Mouse (Mus musculus): ENCODE measurements around the gene Tmem43. TPM values are rescaled to one million over a fixed set of nuclear protein-coding genes. Genes with fewer than 3 reads are reported as not detected.
A peak's percentile ranks its signal among the peaks of the same experiment; 100 is the strongest.

Tmem43 gene
- total and polyA plus RNA-seq, 3 experiments, result 22.3 to 23.7 TPM; not detected in 1

GRCm38 (mm10) chr6:91509326-91509725, 35.8 kb downstream of the Tmem43 start:
- TF ChIP-seq SMC3 (IDR thresholded peaks at IDR 0.05; ENCODE audit: low read depth, low read length), result peak; percentile 65
- peak; percentile 80 to 95 (median 87) for TF ChIP-seq CTCF (IDR thresholded peaks at IDR 0.05 in 2 of 3, conservative IDR thresholded peaks at IDR 0.05 in 1 of 3; ENCODE audit: control insufficient read depth in 1 of 3, insufficient read depth in 1 of 3, low read depth in 2 of 3, low read length in 3 of 3, poor library complexity in 1 of 3, severe bottlenecking in 1 of 3)
- TF ChIP-seq RAD21 (IDR thresholded peaks at IDR 0.05; ENCODE audit: low read depth, low read length), result peak; percentile 72
- TF ChIP-seq USF1 (IDR thresholded peaks at IDR 0.05; ENCODE audit: low read depth, low read length), result no peak
- TF ChIP-seq HCFC1 (IDR thresholded peaks at IDR 0.05; ENCODE audit: low read depth, low read length), result no peak
- TF ChIP-seq MAFK (IDR thresholded peaks at IDR 0.05; ENCODE audit: borderline replicate concordance, low read depth, low read length), result no peak
- TF ChIP-seq ZC3H11A (IDR thresholded peaks at IDR 0.05; ENCODE audit: low read depth, low read length), result peak; percentile 43
- Histone ChIP-seq H3K4me1 (ENCODE audit: control insufficient read depth in 1 of 2, insufficient read depth in 2 of 2, low read length in 2 of 2) (peaks cover 17 to 18% of the 10 kb centered on the region in 2 experiments), H3K9me3 (replicated peaks; ENCODE audit: insufficient read depth, low read length) (no peaks in the 10 kb centered on the region), H3K4me3 (ENCODE audit: control insufficient read depth in 1 of 2, insufficient read depth in 1 of 2, low read depth in 2 of 2, low read length in 2 of 2) (no peak overlapping the region), H3K79me2 (ENCODE audit: control insufficient read depth, insufficient read depth, low read length, poor library complexity) (no peaks in the 10 kb centered on the region), H3K9ac (ENCODE audit: control insufficient read depth, low read depth, low read length, poor library complexity, severe bottlenecking) (no peak overlapping the region), H3K27me3 (ENCODE audit: control insufficient read depth in 1 of 2, insufficient read depth in 2 of 2, low read length in 2 of 2) (no peaks in the 10 kb centered on the region), H3K36me3 (ENCODE audit: control insufficient read depth in 1 of 2, insufficient read depth in 2 of 2, low read length in 2 of 2) (peaks cover 3 to 24% of the 10 kb centered on the region in 2 experiments), H3K27ac (ENCODE audit: control insufficient read depth, low read depth, low read length) (no peak overlapping the region)
- DNase-seq (ENCODE audit: low read depth, low spot score), result peak; percentile 79

GRCm38 (mm10) chr6:91510211-91510610, 36.7 kb downstream of the Tmem43 start:
- no peak for DNase-seq (ENCODE audit: low read depth, low spot score)
- Histone ChIP-seq H3K9me3 (replicated peaks; ENCODE audit: insufficient read depth, low read length) (no peaks in the 10 kb centered on the region), H3K4me3 (ENCODE audit: control insufficient read depth in 1 of 2, insufficient read depth in 1 of 2, low read depth in 2 of 2, low read length in 2 of 2) (no peak overlapping the region), H3K27me3 (ENCODE audit: control insufficient read depth in 1 of 2, insufficient read depth in 2 of 2, low read length in 2 of 2) (no peaks in the 10 kb centered on the region), H3K4me1 (ENCODE audit: control insufficient read depth in 1 of 2, insufficient read depth in 2 of 2, low read length in 2 of 2) (peaks cover 17 to 18% of the 10 kb centered on the region in 2 experiments), H3K27ac (ENCODE audit: control insufficient read depth, low read depth, low read length) (no peak overlapping the region), H3K9ac (ENCODE audit: control insufficient read depth, low read depth, low read length, poor library complexity, severe bottlenecking) (no peak overlapping the region), H3K79me2 (ENCODE audit: control insufficient read depth, insufficient read depth, low read length, poor library complexity) (no peaks in the 10 kb centered on the region), H3K36me3 (ENCODE audit: control insufficient read depth in 1 of 2, insufficient read depth in 2 of 2, low read length in 2 of 2) (peaks cover 3 to 28% of the 10 kb centered on the region in 2 experiments)
- TF ChIP-seq SMC3 (IDR thresholded peaks at IDR 0.05; ENCODE audit: low read depth, low read length) (no peak), UBTF (IDR thresholded peaks at IDR 0.05; ENCODE audit: borderline replicate concordance, insufficient read depth, low read depth, low read length) (no peak), MAX (IDR thresholded peaks at IDR 0.05; ENCODE audit: low read length) (no peak), NRF1 (IDR thresholded peaks at IDR 0.05; ENCODE audit: insufficient read depth, low read depth, low read length, poor library complexity, severe bottlenecking) (no peak), BHLHE40 (IDR thresholded peaks at IDR 0.05; ENCODE audit: borderline replicate concordance, low read depth, low read length) (no peak), JUND (IDR thresholded peaks at IDR 0.05; ENCODE audit: low read depth, low read length) (no peak), MYC (IDR thresholded peaks at IDR 0.05; ENCODE audit: low read depth, low read length) (no peak), CHD1 (IDR thresholded peaks at IDR 0.05; ENCODE audit: low read depth, low read length) (no peak), CHD2 (IDR thresholded peaks at IDR 0.05; ENCODE audit: low read length) (no peak), KAT2A (conservative IDR thresholded peaks at IDR 0.05; ENCODE audit: low read depth, low read length) (no peak), USF2 (IDR thresholded peaks at IDR 0.05; ENCODE audit: borderline replicate concordance in 1 of 2, insufficient read depth in 1 of 2, low read depth in 1 of 2, low read length in 2 of 2) (no peak)
